Mouse (Mus musculus) lung, postnatal 25 days (tissue): ENCODE results near the gene Atp5mpl.

Experiments
- DNase-seq: peaks from one replicate; pipeline ENCODE4 v3.0.0; 2022; ENCODE audit warnings: low spot score

The Atp5mpl gene

DNA sequence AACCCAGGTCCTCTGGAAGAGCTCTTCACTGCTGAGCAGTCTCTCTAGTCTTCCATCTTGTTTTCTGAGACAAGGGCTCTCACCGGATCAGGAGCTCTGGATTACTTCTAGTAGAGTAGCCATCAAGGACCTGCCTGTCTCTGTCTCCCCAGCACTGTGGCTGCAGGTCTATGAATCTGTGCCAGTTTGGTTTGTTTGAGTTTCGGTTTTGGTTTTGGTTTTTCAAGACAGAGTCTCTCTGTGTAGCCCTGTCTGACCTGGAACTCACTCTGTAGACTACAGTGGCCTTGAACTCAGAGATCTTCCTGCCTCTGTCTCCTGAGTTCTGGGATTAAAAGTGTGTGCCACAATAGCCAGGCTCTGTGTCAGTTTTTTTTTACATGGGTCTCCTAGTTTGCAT, 55.0 kb downstream of the Atp5mpl start:
- DNase-seq, result no peak
